In genomic region chr11:95071266-95071665, GRCm38 (mm10) we compare ENCODE assay signal across 8 mouse cellular contexts. TPM values are rescaled to one million over a fixed set of nuclear protein-coding genes. Genes with fewer than 3 reads are reported as not detected.
DNase-seq lines count a peak whose midpoint lies in the region; ATAC-seq and TF ChIP-seq lines count a peak whose summit lies in the region.
"Had no signal": no experiment of that assay in that cellular context is flagged by ENCODE, and none has a peak within 500 bp of the region (broad histone marks: within the 10 kb centered on the region; RNA-seq: fewer than 3 reads in every experiment).

No protein-coding gene starts in this region.

- no peak for DNase-seq in kidney, adult 11 months
- DNase-seq in heart, adult 2 months = peak; percentile 59 to 60
- no peak for DNase-seq in natural killer cell, adult 2 months (ENCODE audit: low spot score in 2 of 2)
- no peak for DNase-seq in frontal cortex, postnatal 10 days (ENCODE audit: low spot score in 2 of 2)
- DNase-seq: layer of hippocampus, postnatal 36 days had no signal

- no peaks in the 10 kb centered on the region for H3K27me3 ChIP-seq in kidney, embryonic 16.5 days (ENCODE audit: insufficient read depth, low read length)
- no peaks in the 10 kb centered on the region for H3K27me3 ChIP-seq in heart, adult 2 months (ENCODE audit: control insufficient read depth, insufficient read depth, low read length)
- H3K27me3 ChIP-seq in intestine, embryonic 16.5 days (replicated peaks; ENCODE audit: control insufficient read depth, insufficient read depth, low read length) = no peaks in the 10 kb centered on the region
- no peaks in the 10 kb centered on the region for H3K27me3 ChIP-seq in stomach, embryonic 14.5 days (ENCODE audit: control insufficient read depth, insufficient read depth, low read length)

- peaks cover 43% of the 10 kb centered on the region for H3K4me1 ChIP-seq in kidney, embryonic 16.5 days (ENCODE audit: insufficient read depth, low read length)
- peaks cover 12% of the 10 kb centered on the region for H3K4me1 ChIP-seq in heart, adult 2 months (ENCODE audit: control insufficient read depth, insufficient read depth, low read length)
- H3K4me1 ChIP-seq in intestine, embryonic 16.5 days (ENCODE audit: control insufficient read depth, insufficient read depth, low read length) = peaks cover 63% of the 10 kb centered on the region
- peaks cover 51% of the 10 kb centered on the region for H3K4me1 ChIP-seq in stomach, embryonic 14.5 days (ENCODE audit: control insufficient read depth, insufficient read depth, low read length)

- H3K4me3 ChIP-seq in kidney, embryonic 16.5 days (ENCODE audit: low read length) = no peak overlapping the region
- no peak overlapping the region for H3K4me3 ChIP-seq in heart, adult 2 months
- H3K4me3 ChIP-seq in intestine, embryonic 16.5 days (ENCODE audit: low read length) = no peak overlapping the region
- H3K4me3 ChIP-seq in stomach, embryonic 14.5 days (ENCODE audit: low read depth, low read length) = no peak overlapping the region

- no peak for TF ChIP-seq CTCF in heart, adult 2 months (IDR thresholded peaks at IDR 0.05)

- WGBS in kidney, embryonic 16.5 days = 45% methylated on average over 7 of the region's 7 CpGs
- WGBS in heart, adult 2 months = 23% methylated on average over 7 of the region's 7 CpGs
- 33% methylated on average over 7 of the region's 7 CpGs for WGBS in intestine, embryonic 16.5 days
- WGBS in stomach, embryonic 14.5 days = 29% methylated on average over 7 of the region's 7 CpGs

- no peak for ATAC-seq in kidney, embryonic 16.5 days (ENCODE audit: low FRiP score, low TSS enrichment)
- ATAC-seq in intestine, embryonic 16.5 days = no peak
- 0 out of 2 replicates have a peak, but pooled peaks have one; percentile 10 for ATAC-seq in stomach, embryonic 14.5 days (ENCODE audit: insufficient number of reproducible peaks, insufficient read depth, low FRiP score, low read depth)

- no peaks in the 10 kb centered on the region for H3K9me3 ChIP-seq in kidney, embryonic 16.5 days (ENCODE audit: low read length)
- no peaks in the 10 kb centered on the region for H3K9me3 ChIP-seq in intestine, embryonic 16.5 days (ENCODE audit: control insufficient read depth, low read length)
- H3K9me3 ChIP-seq in stomach, embryonic 14.5 days (ENCODE audit: control insufficient read depth, low read depth, low read length) = no peaks in the 10 kb centered on the region

- peak overlapping the region; percentile 10; the same call in 1 of the 2 replicates for H3K4me2 ChIP-seq in kidney, embryonic 16.5 days (replicated peaks; ENCODE audit: low read depth, low read length)
- 0 out of 2 replicates have a peak overlapping the region, but pooled peaks have one; percentile 14 for H3K4me2 ChIP-seq in intestine, embryonic 16.5 days (ENCODE audit: low read depth, low read length)
- H3K4me2 ChIP-seq in stomach, embryonic 14.5 days (replicated peaks; ENCODE audit: low read depth, low read length) = no peak overlapping the region

- TF ChIP-seq EP300 in heart, adult 2 months (IDR thresholded peaks at IDR 0.05; ENCODE audit: insufficient read depth, low read depth, low read length) = no peak

- no peaks in the 10 kb centered on the region for H3K79me2 ChIP-seq in heart, adult 2 months (replicated peaks; ENCODE audit: control insufficient read depth, insufficient read depth, low read length)

- no peak overlapping the region for H3K9ac ChIP-seq in kidney, embryonic 16.5 days (replicated peaks; ENCODE audit: low read length)
- H3K9ac ChIP-seq in heart, adult 2 months (ENCODE audit: low read depth, low read length) = no peak overlapping the region
- 0 out of 2 replicates have a peak overlapping the region, but pooled peaks have one; percentile 35 for H3K9ac ChIP-seq in intestine, embryonic 16.5 days (ENCODE audit: low read depth, low read length)
- H3K9ac ChIP-seq in stomach, embryonic 14.5 days (replicated peaks; ENCODE audit: low read depth, low read length) = no peak overlapping the region

- H3K36me3 ChIP-seq in kidney, embryonic 16.5 days (ENCODE audit: insufficient read depth, low read length) = peaks cover under 1% of the 10 kb centered on the region; the same call in 1 of the 2 replicates
- H3K36me3 ChIP-seq in heart, adult 2 months (ENCODE audit: control insufficient read depth, insufficient read depth, low read length) = no peaks in the 10 kb centered on the region
- 0 out of 2 replicates have a peak, but pooled peaks cover 4% of the 10 kb centered on the region for H3K36me3 ChIP-seq in intestine, embryonic 16.5 days (ENCODE audit: control insufficient read depth, insufficient read depth, low read length)
- no peaks in the 10 kb centered on the region for H3K36me3 ChIP-seq in stomach, embryonic 14.5 days (ENCODE audit: control insufficient read depth, insufficient read depth, low read length)

- H3K27ac ChIP-seq in kidney, embryonic 16.5 days (ENCODE audit: low read length) = no peak overlapping the region; the same call in 1 of the 2 replicates
- peak overlapping the region; percentile 33 for H3K27ac ChIP-seq in heart, adult 2 months
- H3K27ac ChIP-seq in intestine, embryonic 16.5 days (ENCODE audit: low read length) = peak overlapping the region; percentile 69; the same call in 1 of the 2 replicates
- peak overlapping the region; percentile 2; the same call in 1 of the 2 replicates for H3K27ac ChIP-seq in stomach, embryonic 14.5 days (ENCODE audit: low read length)

- intact Hi-C loops in heart, adult 2 months (cut with DNase I) = no loop called here

- TF ChIP-seq POLR2A in heart, adult 2 months (IDR thresholded peaks at IDR 0.05; ENCODE audit: insufficient read depth, low read depth, low read length) = no peak

RNA-seq across cellular contexts. Expression of gene Itga3, which starts 5.3 kb away (rescaled TPM):
- 25.5 and 25.8 TPM in 2 replicates for polyA plus RNA-seq in kidney, embryonic 16.5 days (2015; fragmentation: Nextera tagmentation; extraction: Ambion mirVana)
- 10 to 100 TPM; 10.4 to 10.6 TPM for total RNA-seq in heart, adult 2 months (2021)
- 11.4 and 13.8 TPM in 2 replicates for polyA plus RNA-seq in heart, adult 2 months (2012; rRNA removed)
- polyA plus RNA-seq in intestine, embryonic 16.5 days (2015; fragmentation: Nextera tagmentation; extraction: Ambion mirVana) = 35.7 and 39.9 TPM in 2 replicates
- 21.5 and 23.3 TPM in 2 replicates for polyA plus RNA-seq in stomach, embryonic 14.5 days (2014; fragmentation: Nextera tagmentation; extraction: Ambion mirVana)

RNA-seq across cellular contexts. Expression of gene Pdk2, which starts 30.1 kb away (rescaled TPM):
- 72.3 and 85.2 TPM in 2 replicates for polyA plus RNA-seq in kidney, embryonic 16.5 days (2015; fragmentation: Nextera tagmentation; extraction: Ambion mirVana)
- total RNA-seq in heart, adult 2 months (2021) = 100 to 1,000 TPM; 393 to 479 TPM
- 518 and 592 TPM in 2 replicates for polyA plus RNA-seq in heart, adult 2 months (2012; rRNA removed)
- polyA plus RNA-seq in intestine, embryonic 16.5 days (2015; fragmentation: Nextera tagmentation; extraction: Ambion mirVana) = 42.2 and 48.2 TPM in 2 replicates
- polyA plus RNA-seq in stomach, embryonic 14.5 days (2014; fragmentation: Nextera tagmentation; extraction: Ambion mirVana) = 34.1 and 35.8 TPM in 2 replicates

RNA-seq across cellular contexts. Expression of gene Dlx3, which starts 48.7 kb away (rescaled TPM):
- polyA plus RNA-seq in kidney, embryonic 16.5 days (2015; fragmentation: Nextera tagmentation; extraction: Ambion mirVana) = 1.1 TPM in 2 replicates
- not detected for total RNA-seq in heart, adult 2 months (2021)
- polyA plus RNA-seq in heart, adult 2 months (2012; rRNA removed) = not detected in 2 replicates
- polyA plus RNA-seq in intestine, embryonic 16.5 days (2015; fragmentation: Nextera tagmentation; extraction: Ambion mirVana) = 0.64 and 0.71 TPM in 2 replicates
- 3.1 and 4.5 TPM in 2 replicates for polyA plus RNA-seq in stomach, embryonic 14.5 days (2014; fragmentation: Nextera tagmentation; extraction: Ambion mirVana)
- total RNA-seq: layer of hippocampus, postnatal 36 days had no signal

Comparison
In these comparisons a context has a peak if more than half of its experiments do, and no peak if none do; other contexts are left out.
1. DNase-seq: peak in heart, adult 2 months (2 of 2); none in kidney, adult 11 months (single experiment), natural killer cell, adult 2 months (0 of 2) and frontal cortex, postnatal 10 days (0 of 2).